Mouse (Mus musculus): ENCODE results near the gene Mecom. TPM values are rescaled to one million over a fixed set of nuclear protein-coding genes. Genes with fewer than 3 reads are reported as not detected.

The Mecom gene
- polyA plus RNA-seq, 1 experiment = 4.3 TPM

- no peak overlapping the region for H3K4me3 ChIP-seq (replicated peaks; ENCODE audit: insufficient read depth, low read depth, low read length)
- TF ChIP-seq POLR2A (IDR thresholded peaks at IDR 0.05; ENCODE audit: borderline replicate concordance, insufficient read depth, low read length) = no peak
- TF ChIP-seq CTCF (IDR thresholded peaks at IDR 0.05; ENCODE audit: borderline replicate concordance, insufficient read depth, low read depth, low read length) = no peak
- H3K27ac ChIP-seq (ENCODE audit: insufficient read depth, low read length) = no peak overlapping the region
- H3K27me3 ChIP-seq (ENCODE audit: control insufficient read depth, insufficient read depth, low read length) = no peaks in the 10 kb centered on the region; the same call in 1 of the 2 replicates
- no peak for DNase-seq
- no peaks in the 10 kb centered on the region for H3K4me1 ChIP-seq (ENCODE audit: control insufficient read depth, insufficient read depth, low read length)
- WGBS = 94% methylated on average over 7 of the region's 7 CpGs
Measured at GRCm38 (mm10) chr3:30060058-30060457, 487.8 kb downstream of the Mecom start.

DNA sequence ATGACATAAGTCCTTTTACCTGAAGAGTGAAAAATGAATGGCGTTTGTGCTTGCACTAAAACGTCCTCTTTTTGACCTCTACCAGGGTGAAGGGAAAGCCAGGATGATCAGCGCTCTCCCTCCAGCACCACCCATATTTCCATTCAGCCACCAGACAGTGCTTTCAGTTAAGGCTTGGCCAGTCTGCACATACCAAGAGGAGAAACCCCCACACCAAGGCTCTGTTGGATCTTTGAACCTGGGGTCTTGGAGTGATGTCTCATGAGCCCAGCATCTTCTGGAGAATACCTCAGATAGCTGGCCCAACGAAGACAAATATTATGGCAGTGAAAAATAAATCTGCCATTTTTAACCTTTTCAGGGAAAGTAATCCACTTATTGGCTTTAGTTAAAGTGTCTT, 488.2 kb downstream of the Mecom start:
- Histone ChIP-seq H3K27ac (ENCODE audit: insufficient read depth, low read length) (no peak overlapping the region), H3K4me3 (replicated peaks; ENCODE audit: insufficient read depth, low read depth, low read length) (no peak overlapping the region), H3K27me3 (ENCODE audit: control insufficient read depth, insufficient read depth, low read length) (no peaks in the 10 kb centered on the region; the same call in 1 of the 2 replicates), H3K4me1 (ENCODE audit: control insufficient read depth, insufficient read depth, low read length) (no peaks in the 10 kb centered on the region)
- no peak for DNase-seq
- TF ChIP-seq POLR2A (IDR thresholded peaks at IDR 0.05; ENCODE audit: borderline replicate concordance, insufficient read depth, low read length) (no peak), CTCF (IDR thresholded peaks at IDR 0.05; ENCODE audit: borderline replicate concordance, insufficient read depth, low read depth, low read length) (no peak)
- 88% methylated on average over 4 of the region's 4 CpGs for WGBS

GRCm38 (mm10) chr3:30051287-30051686, 496.5 kb downstream of the Mecom start:
- H3K27me3 ChIP-seq (ENCODE audit: control insufficient read depth, insufficient read depth, low read length) = no peaks in the 10 kb centered on the region
- no peak overlapping the region for H3K27ac ChIP-seq (ENCODE audit: insufficient read depth, low read length)
- DNase-seq = no peak
- 94% methylated on average over 6 of the region's 6 CpGs for WGBS
- TF ChIP-seq POLR2A (IDR thresholded peaks at IDR 0.05; ENCODE audit: borderline replicate concordance, insufficient read depth, low read length) = no peak
- TF ChIP-seq CTCF (IDR thresholded peaks at IDR 0.05; ENCODE audit: borderline replicate concordance, insufficient read depth, low read depth, low read length) = no peak
- no peak overlapping the region for H3K4me3 ChIP-seq (replicated peaks; ENCODE audit: insufficient read depth, low read depth, low read length)
- H3K4me1 ChIP-seq (ENCODE audit: control insufficient read depth, insufficient read depth, low read length) = no peaks in the 10 kb centered on the region

- H3K27ac ChIP-seq (ENCODE audit: insufficient read depth, low read length) = no peak overlapping the region
- H3K27me3 ChIP-seq (ENCODE audit: control insufficient read depth, insufficient read depth, low read length) = no peaks in the 10 kb centered on the region
- no peaks in the 10 kb centered on the region for H3K4me1 ChIP-seq (ENCODE audit: control insufficient read depth, insufficient read depth, low read length)
- TF ChIP-seq CTCF (IDR thresholded peaks at IDR 0.05; ENCODE audit: borderline replicate concordance, insufficient read depth, low read depth, low read length) (no peak), POLR2A (IDR thresholded peaks at IDR 0.05; ENCODE audit: borderline replicate concordance, insufficient read depth, low read length) (no peak)
- no peak for DNase-seq
- WGBS = 74% methylated on average over 5 of the region's 5 CpGs
- no peak overlapping the region for H3K4me3 ChIP-seq (replicated peaks; ENCODE audit: insufficient read depth, low read depth, low read length)
Measured at GRCm38 (mm10) chr3:30050795-30051194, 497.0 kb downstream of the Mecom start.

- DNase-seq = no peak
- Histone ChIP-seq H3K27ac (ENCODE audit: insufficient read depth, low read length) (no peak overlapping the region), H3K27me3 (ENCODE audit: control insufficient read depth, insufficient read depth, low read length) (no peaks in the 10 kb centered on the region), H3K4me3 (replicated peaks; ENCODE audit: insufficient read depth, low read depth, low read length) (no peak overlapping the region), H3K4me1 (ENCODE audit: control insufficient read depth, insufficient read depth, low read length) (no peaks in the 10 kb centered on the region)
- WGBS = 69% methylated on average over 5 of the region's 5 CpGs
- TF ChIP-seq CTCF (IDR thresholded peaks at IDR 0.05; ENCODE audit: borderline replicate concordance, insufficient read depth, low read depth, low read length) = no peak
- TF ChIP-seq POLR2A (IDR thresholded peaks at IDR 0.05; ENCODE audit: borderline replicate concordance, insufficient read depth, low read length) = no peak
Measured at GRCm38 (mm10) chr3:30048792-30049191, 499.0 kb downstream of the Mecom start.

GRCm38 (mm10) chr3:30048157-30048556, 499.7 kb downstream of the Mecom start:
- TF ChIP-seq CTCF (IDR thresholded peaks at IDR 0.05; ENCODE audit: borderline replicate concordance, insufficient read depth, low read depth, low read length) (no peak), POLR2A (IDR thresholded peaks at IDR 0.05; ENCODE audit: borderline replicate concordance, insufficient read depth, low read length) (no peak)
- H3K27me3 ChIP-seq (ENCODE audit: control insufficient read depth, insufficient read depth, low read length) = no peaks in the 10 kb centered on the region
- 66% methylated on average over 4 of the region's 4 CpGs for WGBS
- no peaks in the 10 kb centered on the region for H3K4me1 ChIP-seq (ENCODE audit: control insufficient read depth, insufficient read depth, low read length)
- no peak for DNase-seq
- no peak overlapping the region for H3K4me3 ChIP-seq (replicated peaks; ENCODE audit: insufficient read depth, low read depth, low read length)
- no peak overlapping the region for H3K27ac ChIP-seq (ENCODE audit: insufficient read depth, low read length)

DNA sequence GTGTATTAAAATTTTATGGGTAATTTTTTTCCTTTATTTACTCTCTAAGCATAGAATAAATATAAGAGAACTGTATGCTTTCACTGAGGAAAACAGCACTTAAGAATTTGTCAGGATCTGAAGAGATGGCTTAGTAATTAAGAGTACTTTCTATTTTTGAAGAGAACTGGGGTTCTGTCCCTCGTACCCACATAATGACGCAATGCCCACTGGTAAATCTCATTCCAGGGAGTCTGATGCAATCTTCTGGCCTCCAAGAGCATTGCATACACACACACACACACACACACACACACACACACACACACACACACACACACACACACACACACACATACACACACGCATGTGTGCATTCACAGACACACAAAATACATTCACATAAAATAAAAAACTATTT, 504.3 kb downstream of the Mecom start:
- Histone ChIP-seq H3K27ac (ENCODE audit: insufficient read depth, low read length) (no peak overlapping the region), H3K4me1 (ENCODE audit: control insufficient read depth, insufficient read depth, low read length) (no peaks in the 10 kb centered on the region), H3K4me3 (replicated peaks; ENCODE audit: insufficient read depth, low read depth, low read length) (no peak overlapping the region), H3K27me3 (ENCODE audit: control insufficient read depth, insufficient read depth, low read length) (no peaks in the 10 kb centered on the region)
- WGBS = 86% methylated on average over 3 of the region's 3 CpGs
- DNase-seq = no peak
- TF ChIP-seq CTCF (IDR thresholded peaks at IDR 0.05; ENCODE audit: borderline replicate concordance, insufficient read depth, low read depth, low read length) = no peak
- no peak for TF ChIP-seq POLR2A (IDR thresholded peaks at IDR 0.05; ENCODE audit: borderline replicate concordance, insufficient read depth, low read length)

DNA sequence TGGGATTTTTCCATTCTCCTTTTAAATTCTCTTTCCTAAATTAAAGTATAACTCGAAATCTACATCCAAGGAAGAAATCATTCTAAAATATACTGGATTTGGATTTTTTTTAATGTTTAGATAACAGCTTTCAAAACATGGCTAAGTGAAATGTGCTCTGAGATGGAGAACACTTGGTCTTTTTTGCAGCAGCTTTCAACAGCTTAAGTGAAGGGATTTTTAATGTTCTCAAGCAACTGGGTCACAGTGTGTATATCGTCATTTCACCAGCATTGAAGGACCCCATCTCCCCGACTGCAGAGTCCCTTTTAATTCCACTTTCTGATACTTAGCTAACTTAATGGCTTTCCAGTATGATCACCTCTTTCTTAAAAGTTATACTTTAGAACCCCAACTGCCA, 509.3 kb downstream of the Mecom start:
- Histone ChIP-seq H3K27ac (ENCODE audit: insufficient read depth, low read length) (no peak overlapping the region), H3K4me1 (ENCODE audit: control insufficient read depth, insufficient read depth, low read length) (no peaks in the 10 kb centered on the region), H3K27me3 (ENCODE audit: control insufficient read depth, insufficient read depth, low read length) (no peaks in the 10 kb centered on the region), H3K4me3 (replicated peaks; ENCODE audit: insufficient read depth, low read depth, low read length) (no peak overlapping the region)
- TF ChIP-seq CTCF (IDR thresholded peaks at IDR 0.05; ENCODE audit: borderline replicate concordance, insufficient read depth, low read depth, low read length) = no peak
- no peak for TF ChIP-seq POLR2A (IDR thresholded peaks at IDR 0.05; ENCODE audit: borderline replicate concordance, insufficient read depth, low read length)
- 84% methylated on average over 3 of the region's 3 CpGs for WGBS
- no peak for DNase-seq
